Mouse (Mus musculus): ENCODE data around the gene Slc9b2.

Gene Slc9b2

GRCm38 (mm10) chr3:135300081-135300480 lies 7.4 kb upstream of the Slc9b2 start:
- in situ Hi-C loops (cut with MboI; ENCODE audit: low pct_unique_long_range_greater_than_20kb in 1 of 2, low sequenced_read_pairs in 2 of 2, unreplicated experiment in 1 of 2), result no loop called here

- in situ Hi-C loops (cut with MboI; ENCODE audit: low pct_unique_long_range_greater_than_20kb in 1 of 2, low sequenced_read_pairs in 2 of 2, unreplicated experiment in 1 of 2), result no loop called here
Observed at GRCm38 (mm10) chr3:135304060-135304459, 3.4 kb upstream of the Slc9b2 start.

GRCm38 (mm10) chr3:135304566-135304965 lies 2.9 kb upstream of the Slc9b2 start:
- in situ Hi-C loops (cut with MboI; ENCODE audit: low pct_unique_long_range_greater_than_20kb in 1 of 2, low sequenced_read_pairs in 2 of 2, unreplicated experiment in 1 of 2), result no loop called here

GRCm38 (mm10) chr3:135312916-135313491 lies 5.5 kb downstream of the Slc9b2 start:
- in situ Hi-C loops (cut with MboI; ENCODE audit: low pct_unique_long_range_greater_than_20kb in 1 of 2, low sequenced_read_pairs in 2 of 2, unreplicated experiment in 1 of 2), result no loop called here

- in situ Hi-C loops (cut with MboI; ENCODE audit: low pct_unique_long_range_greater_than_20kb in 1 of 2, low sequenced_read_pairs in 2 of 2, unreplicated experiment in 1 of 2), result no loop called here
Observed at GRCm38 (mm10) chr3:135313727-135314126, 6.2 kb downstream of the Slc9b2 start.

- in situ Hi-C loops (cut with MboI; ENCODE audit: low pct_unique_long_range_greater_than_20kb in 1 of 2, low sequenced_read_pairs in 2 of 2, unreplicated experiment in 1 of 2), result no loop called here
Observed at GRCm38 (mm10) chr3:135314811-135315210, 7.3 kb downstream of the Slc9b2 start.

GRCm38 (mm10) chr3:135315720-135316425 lies 8.4 kb downstream of the Slc9b2 start:
- in situ Hi-C loops (cut with MboI; ENCODE audit: low pct_unique_long_range_greater_than_20kb in 1 of 2, low sequenced_read_pairs in 2 of 2, unreplicated experiment in 1 of 2), result no loop called here

- in situ Hi-C loops (cut with MboI; ENCODE audit: low pct_unique_long_range_greater_than_20kb in 1 of 2, low sequenced_read_pairs in 2 of 2, unreplicated experiment in 1 of 2), result no loop called here
Observed at GRCm38 (mm10) chr3:135318331-135318730, 10.8 kb downstream of the Slc9b2 start.

- in situ Hi-C loops (cut with MboI; ENCODE audit: low pct_unique_long_range_greater_than_20kb in 1 of 2, low sequenced_read_pairs in 2 of 2, unreplicated experiment in 1 of 2), result no loop called here
Observed at GRCm38 (mm10) chr3:135324354-135324753, 16.9 kb downstream of the Slc9b2 start.

- in situ Hi-C loops (cut with MboI; ENCODE audit: low pct_unique_long_range_greater_than_20kb in 1 of 2, low sequenced_read_pairs in 2 of 2, unreplicated experiment in 1 of 2), result loop anchor here (5.0 kb wide), 1 partner anchor 45 kb away; the partner anchor contains the start of gene Bdh2 (in 2 of the 2)
Observed at GRCm38 (mm10) chr3:135327176-135327575, 19.7 kb downstream of the Slc9b2 start.

GRCm38 (mm10) chr3:135327601-135328000 lies 20.1 kb downstream of the Slc9b2 start:
- in situ Hi-C loops (cut with MboI; ENCODE audit: low pct_unique_long_range_greater_than_20kb in 1 of 2, low sequenced_read_pairs in 2 of 2, unreplicated experiment in 1 of 2), result loop anchor here (5.0 kb wide), 1 partner anchor 45 kb away; the partner anchor contains the start of gene Bdh2 (in 2 of the 2)

- in situ Hi-C loops (cut with MboI; ENCODE audit: low pct_unique_long_range_greater_than_20kb in 1 of 2, low sequenced_read_pairs in 2 of 2, unreplicated experiment in 1 of 2), result loop anchor here (5.0 kb wide), 1 partner anchor 46 kb away; the partner anchor contains the start of gene Bdh2 (in 2 of the 2)
Observed at GRCm38 (mm10) chr3:135328560-135328959, 21.1 kb downstream of the Slc9b2 start.

- in situ Hi-C loops (cut with MboI; ENCODE audit: low pct_unique_long_range_greater_than_20kb in 1 of 2, low sequenced_read_pairs in 2 of 2, unreplicated experiment in 1 of 2), result no loop called here
Observed at GRCm38 (mm10) chr3:135332691-135333090, 25.2 kb downstream of the Slc9b2 start.

GRCm38 (mm10) chr3:135333763-135334162 lies 26.3 kb downstream of the Slc9b2 start:
- in situ Hi-C loops (cut with MboI; ENCODE audit: low pct_unique_long_range_greater_than_20kb in 1 of 2, low sequenced_read_pairs in 2 of 2, unreplicated experiment in 1 of 2), result no loop called here

- in situ Hi-C loops (cut with MboI; ENCODE audit: low pct_unique_long_range_greater_than_20kb in 1 of 2, low sequenced_read_pairs in 2 of 2, unreplicated experiment in 1 of 2), result no loop called here
Observed at GRCm38 (mm10) chr3:135347739-135348264, 40.3 kb downstream of the Slc9b2 start, which contains the start of gene Slc9b1. Gene Slc9b1 (plus strand): TSS chr3:135348029.

- in situ Hi-C loops (cut with MboI; ENCODE audit: low pct_unique_long_range_greater_than_20kb in 1 of 2, low sequenced_read_pairs in 2 of 2, unreplicated experiment in 1 of 2), result no loop called here
Observed at GRCm38 (mm10) chr3:135349022-135349421, 41.5 kb downstream of the Slc9b2 start.

- in situ Hi-C loops (cut with MboI; ENCODE audit: low pct_unique_long_range_greater_than_20kb in 1 of 2, low sequenced_read_pairs in 2 of 2, unreplicated experiment in 1 of 2), result no loop called here
Observed at GRCm38 (mm10) chr3:135351857-135352256, 44.4 kb downstream of the Slc9b2 start.

GRCm38 (mm10) chr3:135357394-135357793 lies 49.9 kb downstream of the Slc9b2 start:
- in situ Hi-C loops (cut with MboI; ENCODE audit: low pct_unique_long_range_greater_than_20kb in 1 of 2, low sequenced_read_pairs in 2 of 2, unreplicated experiment in 1 of 2), result no loop called here

- in situ Hi-C loops (cut with MboI; ENCODE audit: low pct_unique_long_range_greater_than_20kb in 1 of 2, low sequenced_read_pairs in 2 of 2, unreplicated experiment in 1 of 2), result no loop called here
Observed at GRCm38 (mm10) chr3:135375836-135376235, 68.3 kb downstream of the Slc9b2 start.

- in situ Hi-C loops (cut with MboI; ENCODE audit: low pct_unique_long_range_greater_than_20kb in 1 of 2, low sequenced_read_pairs in 2 of 2, unreplicated experiment in 1 of 2), result no loop called here
Observed at GRCm38 (mm10) chr3:135377445-135377844, 69.9 kb downstream of the Slc9b2 start.
